Mouse (Mus musculus) stomach, embryonic 14.5 days (tissue): Measurements from ENCODE around the gene Dlx6. TPM values are rescaled to one million over a fixed set of nuclear protein-coding genes. Genes with fewer than 3 reads are reported as not detected.

Source experiments
- ATAC-seq: fragments of 200-750 bp; cut with Nextera tagmentation; 2 replicates; pipeline ENCODE4 v1.8.0; 2017; ENCODE audit warnings: low read depth, moderate TSS enrichment; ENCODE audit not compliant: insufficient number of reproducible peaks, insufficient read depth, low FRiP score
- H3K27ac ChIP-seq: fragments of 300-500 bp; sonication (generic); 2 replicates; pipeline ENCODE4 v1.5.1; 2014; ENCODE audit warnings: mild to moderate bottlenecking, low read length, moderate library complexity, mixed read lengths
- H3K27me3 ChIP-seq: fragments of 300-500 bp; sonication (generic); 2 replicates; pipeline ENCODE4 v1.6.1; 2014; ENCODE audit warnings: low read length, control low read depth, mixed read lengths; ENCODE audit not compliant: control insufficient read depth, insufficient read depth
- H3K36me3 ChIP-seq: fragments of 300-500 bp; sonication (generic); 2 replicates; pipeline ENCODE4 v1.6.1; 2014; ENCODE audit warnings: mild to moderate bottlenecking, control low read depth, low read length, moderate library complexity, mixed read lengths; ENCODE audit not compliant: control insufficient read depth, insufficient read depth
- H3K4me1 ChIP-seq: fragments of 300-500 bp; sonication (generic); 2 replicates; pipeline ENCODE4 v1.6.1; 2014; ENCODE audit warnings: low read length, control low read depth, mixed read lengths; ENCODE audit not compliant: control insufficient read depth, insufficient read depth
- H3K4me2 ChIP-seq: fragments of 300-500 bp; sonication (generic); replicated peaks from 2 replicates; pipeline ENCODE4 v1.6.1; 2014; ENCODE audit warnings: low read depth, low read length, control low read depth
- H3K4me3 ChIP-seq: fragments of 300-500 bp; sonication (generic); 2 replicates; pipeline ENCODE4 v1.5.1; 2014; ENCODE audit warnings: low read depth, low read length, control low read depth
- H3K9ac ChIP-seq: fragments of 300-500 bp; sonication (generic); replicated peaks from 2 replicates; pipeline ENCODE4 v1.6.1; 2014; ENCODE audit warnings: low read depth, mild to moderate bottlenecking, control low read depth, low read length, moderate library complexity, mixed read lengths
- H3K9me3 ChIP-seq: fragments of 300-500 bp; sonication (generic); 2 replicates; pipeline ENCODE4 v1.6.1; 2016; ENCODE audit warnings: low read depth, low read length, control low read depth; ENCODE audit not compliant: control insufficient read depth
- WGBS: fragments of 180-500 bp; shearing (Covaris S2); extraction: QIAGEN DNeasy Blood & Tissue Kit; methylation state at CpG from one replicate; pipeline ENCODE4 v1.1.7; 2014; 5-methylcytosine and 5-hydroxymethylcytosine counted together
- polyA plus RNA-seq: library from polyadenylated mRNA; unstranded; fragments of >200 nt; fragmentation: Nextera tagmentation; extraction: Ambion mirVana; gene quantifications from 2 replicates; pipeline ENCODE4 v1.2.1, GENCODE M21; 2014

The Dlx6 gene
- polyA plus RNA-seq, 1 experiment from 2014 or later, result 0.42 TPM

- no peak overlapping the region for H3K9ac ChIP-seq
- H3K4me1 ChIP-seq, result no peaks in the 10 kb centered on the region
- H3K4me2 ChIP-seq, result no peak overlapping the region
- H3K4me3 ChIP-seq, result no peak overlapping the region
- ATAC-seq, result no peak
- WGBS, result 1% methylated on average over 20 of the region's 20 CpGs
- peaks cover 75% of the 10 kb centered on the region for H3K27me3 ChIP-seq
- H3K27ac ChIP-seq, result no peak overlapping the region
- no peaks in the 10 kb centered on the region for H3K9me3 ChIP-seq
- no peaks in the 10 kb centered on the region for H3K36me3 ChIP-seq
These were observed 6.8 kb upstream of the Dlx6 start for GRCm38 (mm10) chr6:6856316-6856715.

GRCm38 (mm10) chr6:6856881-6857280 lies 6.3 kb upstream of the Dlx6 start:
- H3K27ac ChIP-seq, result no peak overlapping the region
- no peak overlapping the region for H3K4me3 ChIP-seq
- no peak overlapping the region for H3K4me2 ChIP-seq
- no peak for ATAC-seq
- no peak overlapping the region for H3K9ac ChIP-seq
- 4% methylated on average over 4 of the region's 4 CpGs for whole genome bisulfite sequencing
- peaks cover 74% of the 10 kb centered on the region for H3K27me3 ChIP-seq
- no peaks in the 10 kb centered on the region for H3K9me3 ChIP-seq
- no peaks in the 10 kb centered on the region for H3K36me3 ChIP-seq
- H3K4me1 ChIP-seq, result no peaks in the 10 kb centered on the region

- Histone ChIP-seq H3K4me1 (peaks cover 3% of the 10 kb centered on the region; the same call in 1 of the 2 replicates), H3K27ac (no peak overlapping the region), H3K27me3 (peaks cover 75% of the 10 kb centered on the region), H3K4me3 (no peak overlapping the region), H3K9me3 (no peaks in the 10 kb centered on the region), H3K4me2 (no peak overlapping the region), H3K36me3 (no peaks in the 10 kb centered on the region), H3K9ac (no peak overlapping the region)
- ATAC-seq, result no peak
- 3% methylated on average over 2 of the region's 2 CpGs for WGBS
These were observed 5.4 kb upstream of the Dlx6 start for GRCm38 (mm10) chr6:6857766-6858165.

GRCm38 (mm10) chr6:6858571-6858970 lies 4.6 kb upstream of the Dlx6 start:
- no peaks in the 10 kb centered on the region for H3K36me3 ChIP-seq
- ATAC-seq, result no peak
- no peaks in the 10 kb centered on the region for H3K9me3 ChIP-seq
- H3K27me3 ChIP-seq, result peaks cover 74% of the 10 kb centered on the region
- H3K27ac ChIP-seq, result no peak overlapping the region
- H3K4me3 ChIP-seq, result no peak overlapping the region
- no peak overlapping the region for H3K9ac ChIP-seq
- no peak overlapping the region for H3K4me2 ChIP-seq
- H3K4me1 ChIP-seq, result peaks cover 10% of the 10 kb centered on the region
- WGBS, result 0% methylated on average over 1 of the region's 1 CpGs

- no peaks in the 10 kb centered on the region for H3K36me3 ChIP-seq
- H3K27ac ChIP-seq, result no peak overlapping the region
- H3K4me1 ChIP-seq, result peaks cover 14% of the 10 kb centered on the region
- H3K27me3 ChIP-seq, result peaks cover 75% of the 10 kb centered on the region
- no peaks in the 10 kb centered on the region for H3K9me3 ChIP-seq
- H3K4me2 ChIP-seq, result no peak overlapping the region
- H3K9ac ChIP-seq, result no peak overlapping the region
- H3K4me3 ChIP-seq, result no peak overlapping the region
- no peak for ATAC-seq
- WGBS, result 2% methylated on average over 19 of the region's 19 CpGs
These were observed 3.8 kb upstream of the Dlx6 start for GRCm38 (mm10) chr6:6859111-6859949.

- ATAC-seq, result no peak
- no peaks in the 10 kb centered on the region for H3K9me3 ChIP-seq
- no peak overlapping the region for H3K9ac ChIP-seq
- H3K36me3 ChIP-seq, result no peaks in the 10 kb centered on the region
- H3K27ac ChIP-seq, result no peak overlapping the region
- WGBS, result under 1% methylated on average over 21 of the region's 21 CpGs
- no peak overlapping the region for H3K4me2 ChIP-seq
- peaks cover 14% of the 10 kb centered on the region for H3K4me1 ChIP-seq
- H3K27me3 ChIP-seq, result peaks cover 71% of the 10 kb centered on the region
- no peak overlapping the region for H3K4me3 ChIP-seq
These were observed 3.2 kb upstream of the Dlx6 start for GRCm38 (mm10) chr6:6859950-6860410.

GRCm38 (mm10) chr6:6860411-6861085 lies 2.6 kb upstream of the Dlx6 start:
- Histone ChIP-seq H3K27me3 (peaks cover 73% of the 10 kb centered on the region), H3K9ac (no peak overlapping the region), H3K36me3 (no peaks in the 10 kb centered on the region), H3K27ac (no peak overlapping the region), H3K4me2 (no peak overlapping the region), H3K4me1 (peaks cover 14% of the 10 kb centered on the region), H3K4me3 (no peak overlapping the region), H3K9me3 (no peaks in the 10 kb centered on the region)
- under 1% methylated on average over 33 of the region's 33 CpGs for WGBS
- no peak for ATAC-seq

- no peak for ATAC-seq
- no peak overlapping the region for H3K4me2 ChIP-seq
- WGBS, result 2% methylated on average over 21 of the region's 21 CpGs
These were observed 1.9 kb upstream of the Dlx6 start for GRCm38 (mm10) chr6:6861086-6861797.

More at GRCm38 (mm10) chr6:6861086-6861797, 1.9 kb upstream of the Dlx6 start:
- no peak overlapping the region for H3K4me3 ChIP-seq
- H3K27me3 ChIP-seq, result peaks cover 74% of the 10 kb centered on the region
- H3K4me1 ChIP-seq, result peaks cover 14% of the 10 kb centered on the region
- H3K9me3 ChIP-seq, result no peaks in the 10 kb centered on the region
- H3K9ac ChIP-seq, result no peak overlapping the region
- no peaks in the 10 kb centered on the region for H3K36me3 ChIP-seq
- H3K27ac ChIP-seq, result no peak overlapping the region
